Mouse (Mus musculus) lung, adult 18-20 months (tissue): ENCODE data around the gene Wfdc2.

Source experiments
- DNase-seq, 2 experiments: peaks; one replicate each; pipeline ENCODE4 v3.0.0; 2022; ENCODE audit warnings: mixed read lengths in 2 of 2

The Wfdc2 gene

DNA sequence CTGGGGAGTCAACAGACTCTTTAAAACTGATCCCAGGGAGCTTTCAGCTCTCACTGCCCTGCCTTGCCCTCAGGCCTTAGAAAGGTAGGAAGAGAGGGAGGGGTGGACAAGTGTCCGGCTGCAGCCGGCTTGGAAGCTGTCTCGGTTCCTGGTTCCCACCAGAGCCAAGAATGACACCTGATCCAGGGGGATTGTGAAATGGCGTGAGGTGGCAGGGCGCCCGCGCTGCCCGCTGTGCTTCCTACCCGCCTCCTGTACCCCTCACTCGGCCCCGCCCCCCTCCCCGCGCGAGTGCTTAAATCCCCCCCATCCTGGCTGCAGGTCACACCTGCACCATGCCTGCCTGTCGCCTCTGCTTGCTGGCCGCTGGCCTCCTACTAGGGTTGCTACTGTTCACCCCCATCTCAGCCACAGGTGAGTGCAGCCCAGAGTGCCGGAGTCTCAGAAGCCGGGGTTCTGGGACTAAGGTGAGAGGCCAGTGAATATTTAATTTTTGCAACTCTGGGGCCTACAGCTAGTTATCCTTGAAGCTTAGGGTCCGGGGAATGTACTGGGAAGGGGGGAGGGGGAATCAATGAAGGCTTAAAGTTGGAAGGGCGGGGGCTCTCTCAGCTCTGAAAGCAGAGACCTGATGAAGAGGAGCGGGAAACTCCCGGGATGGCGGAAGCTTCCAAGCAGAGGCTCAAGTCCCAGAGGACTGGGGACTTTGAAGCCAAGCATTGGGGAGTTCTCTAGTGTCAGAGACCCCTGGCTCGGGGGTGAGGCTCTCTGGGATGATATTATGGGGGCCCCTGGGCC, at the start of gene Wfdc2:
TSS of gene Wfdc2 (plus strand) at position 23 of the 798 bp plus-strand sequence.
- DNase-seq: peak; percentile 88 to 92

DNA sequence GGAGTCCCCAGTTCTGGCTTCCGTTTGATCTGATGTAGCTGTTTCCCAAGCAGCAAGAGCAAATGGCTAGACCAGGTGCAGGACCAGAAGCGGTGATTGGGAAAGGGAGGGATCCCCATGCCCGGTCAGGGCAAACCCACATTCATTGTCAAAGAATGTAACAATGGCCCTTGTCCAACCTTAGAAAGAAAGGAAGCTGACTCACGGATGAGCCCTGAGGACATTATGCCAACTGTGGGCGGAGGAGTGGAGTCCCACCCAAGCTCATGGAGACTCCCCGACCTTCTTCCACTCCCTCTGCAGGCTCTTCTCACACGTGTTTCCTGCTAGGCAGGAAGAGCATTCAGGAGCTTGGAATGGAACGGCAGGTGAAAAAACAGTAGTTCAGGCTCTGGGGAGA, 48.8 kb upstream of the Wfdc2 start:
- DNase-seq: peak; percentile 74 to 85

DNA sequence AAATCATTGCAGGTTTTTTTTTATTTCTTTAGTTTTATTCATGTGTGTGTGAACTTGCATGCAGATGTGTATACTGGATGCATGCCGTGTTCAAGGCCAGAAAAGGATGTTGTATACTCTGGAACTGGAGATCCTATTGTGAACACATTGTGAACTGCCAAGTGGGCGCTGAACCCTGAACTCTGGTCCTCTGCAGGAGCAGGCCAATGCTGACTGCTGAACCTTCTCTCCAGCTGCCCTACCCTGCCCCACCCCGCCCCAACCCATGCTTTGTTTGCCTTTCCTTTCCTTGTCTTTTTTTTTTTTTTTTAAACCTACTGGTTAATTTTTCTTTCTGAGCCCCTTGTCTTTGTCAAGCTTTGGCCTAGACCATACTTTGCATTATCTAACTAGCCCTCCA, 47.3 kb upstream of the Wfdc2 start:
- no peak for DNase-seq

DNA sequence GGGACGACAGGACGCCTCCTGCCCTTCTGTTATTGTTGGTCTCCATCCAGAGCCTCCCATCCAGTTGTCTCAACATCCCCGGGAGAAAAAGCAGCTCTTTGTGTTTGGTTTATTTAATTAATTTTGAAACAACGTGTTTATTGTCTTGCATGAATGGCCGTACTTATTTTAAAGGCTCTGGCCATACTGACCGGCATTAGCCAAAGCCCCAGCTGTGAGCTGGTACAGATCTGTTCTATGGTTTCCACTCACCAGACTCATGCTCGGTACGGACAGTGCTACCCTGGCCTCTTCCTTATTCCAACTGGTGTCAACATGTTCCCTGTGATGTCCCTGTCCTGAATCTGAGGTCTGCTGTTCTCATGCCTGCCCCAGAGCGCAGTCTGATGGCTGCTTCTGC, 46.3 kb upstream of the Wfdc2 start:
- no peak for DNase-seq

DNA sequence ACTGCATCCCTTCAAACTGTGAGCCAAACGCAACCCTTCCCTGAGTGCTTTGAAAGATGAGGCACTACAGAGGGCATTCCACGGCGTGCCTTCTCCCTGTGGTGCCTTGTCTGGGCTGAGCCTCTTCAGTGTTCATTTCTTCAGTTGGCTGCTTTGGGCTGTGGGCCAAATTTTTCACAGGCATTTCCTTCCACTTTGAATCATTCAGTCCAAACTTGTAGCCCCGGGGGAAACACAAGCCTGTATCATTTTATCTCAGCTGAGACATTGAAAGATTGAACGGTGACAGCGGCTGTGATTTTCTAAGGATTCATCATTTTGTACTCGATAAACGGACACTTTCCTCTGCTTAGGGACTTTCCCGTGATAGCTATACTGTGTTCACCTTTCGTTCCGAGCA, 45.6 kb upstream of the Wfdc2 start:
- DNase-seq: no peak

DNA sequence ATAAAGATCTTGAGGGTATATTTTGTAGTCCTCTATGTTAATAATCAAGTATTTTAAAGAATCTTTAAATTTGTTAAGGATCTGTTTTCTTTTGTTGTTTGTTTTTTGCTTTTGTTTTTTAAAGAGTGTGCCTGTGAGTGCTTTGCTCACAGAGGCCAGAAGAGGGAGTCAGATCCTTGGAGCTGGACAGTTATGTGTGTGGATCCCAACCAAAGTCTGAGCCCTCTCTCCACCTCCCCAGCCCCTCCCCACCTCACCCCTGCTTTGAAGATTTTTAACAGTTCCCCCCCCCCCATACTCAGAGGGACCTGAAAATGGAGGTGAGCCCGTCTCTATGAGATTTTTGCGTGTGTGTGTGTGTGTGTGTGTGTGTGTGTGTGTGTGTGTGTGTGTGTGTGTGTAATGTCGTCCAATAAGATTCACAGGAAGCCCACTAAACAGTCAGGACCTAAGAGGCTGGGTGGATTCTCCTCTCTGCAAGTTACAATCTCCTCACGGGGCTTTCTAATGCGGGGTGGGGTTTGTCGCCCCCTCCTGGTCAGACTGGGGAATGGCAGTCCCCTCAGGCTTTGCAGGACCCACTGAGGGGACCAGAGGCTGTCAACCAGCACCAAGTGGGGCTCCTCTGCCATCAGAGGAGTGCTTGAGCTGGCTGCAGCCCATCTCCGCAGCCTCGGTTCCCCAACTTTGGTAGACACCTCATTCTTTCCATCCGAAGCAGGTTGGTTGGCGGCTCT, 44.6 kb upstream of the Wfdc2 start:
- peak; percentile 70 to 72 for DNase-seq

DNA sequence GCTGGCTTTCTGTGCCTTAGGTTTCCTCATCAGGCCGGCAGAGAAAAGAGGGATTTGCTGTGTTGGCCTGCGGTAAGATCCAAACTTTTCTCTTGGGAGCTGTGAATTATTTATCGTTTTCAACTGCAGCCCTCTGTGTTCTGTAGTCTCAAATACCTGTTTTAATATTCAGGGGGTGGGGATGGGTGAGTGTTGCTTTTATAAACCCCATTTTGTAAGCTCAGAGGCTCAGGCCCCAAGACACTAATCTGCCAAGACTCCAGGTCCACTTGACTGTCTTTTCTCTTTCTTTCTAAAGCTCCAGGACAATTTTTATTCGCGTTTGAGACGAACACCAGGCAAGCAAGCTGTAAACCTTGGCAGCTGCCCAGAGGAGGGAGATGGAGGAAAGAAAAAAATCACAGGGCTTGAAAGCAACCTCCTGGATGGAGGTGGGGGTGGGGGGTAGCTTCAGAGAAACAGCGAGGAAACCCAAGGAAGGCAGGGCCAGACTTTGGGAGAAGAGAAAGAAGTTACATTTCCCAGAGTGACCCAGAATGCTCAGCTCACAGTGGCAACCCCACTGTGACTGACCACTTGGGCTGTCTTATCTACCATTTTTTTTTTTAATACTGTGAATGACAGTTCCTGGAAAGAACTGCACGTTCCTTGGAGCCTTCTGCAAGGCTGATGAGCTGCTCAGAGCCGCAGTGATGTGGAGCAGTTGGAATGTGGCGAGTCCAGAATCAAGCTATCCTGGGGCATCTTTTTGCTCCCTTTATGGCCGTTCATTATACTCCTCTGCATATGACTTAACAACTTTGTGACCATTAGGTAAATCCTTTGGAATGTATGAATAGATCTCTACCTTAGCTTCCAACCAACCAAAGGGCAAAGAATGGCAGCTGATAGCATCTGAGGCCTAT, 43.7 kb upstream of the Wfdc2 start:
- no peak for DNase-seq

DNA sequence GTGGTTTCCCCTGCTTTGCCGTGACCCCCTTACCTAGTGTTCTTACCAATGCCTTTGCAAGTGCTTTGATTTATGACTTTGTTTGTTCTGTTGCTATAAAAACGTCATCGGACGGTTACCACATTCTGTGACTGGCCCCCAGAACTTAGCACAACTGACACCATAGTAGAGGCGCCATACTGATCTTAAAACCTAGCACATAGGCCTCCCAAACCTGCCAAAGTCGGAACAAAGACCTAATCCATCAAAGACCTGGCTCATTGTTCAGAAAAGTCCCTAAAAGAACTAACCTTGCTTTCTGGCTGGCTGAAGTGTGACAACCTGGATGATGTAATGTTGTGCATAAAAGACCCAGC, 43.1 kb upstream of the Wfdc2 start:
- DNase-seq: no peak

DNA sequence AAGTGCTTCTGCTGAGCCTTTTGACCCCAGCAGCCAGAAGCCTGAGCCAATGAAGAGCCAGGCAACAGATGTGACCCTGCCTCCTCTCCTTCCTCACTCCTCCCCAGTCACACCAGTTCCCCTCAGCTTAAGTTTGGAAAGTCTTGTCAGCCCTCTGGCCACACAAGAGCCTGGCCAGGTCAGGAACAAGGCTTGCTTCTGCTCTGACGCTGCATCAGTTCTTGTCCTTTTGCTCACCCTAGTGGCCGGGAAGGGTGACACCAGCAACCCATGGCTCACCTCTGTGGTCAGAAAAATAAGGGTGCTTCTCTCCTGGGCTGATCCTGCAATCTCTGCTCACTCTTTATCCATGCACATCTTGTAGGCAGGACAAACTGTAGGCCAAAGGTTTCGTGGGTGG, 41.4 kb upstream of the Wfdc2 start:
- DNase-seq: peak; percentile 72 to 82

DNA sequence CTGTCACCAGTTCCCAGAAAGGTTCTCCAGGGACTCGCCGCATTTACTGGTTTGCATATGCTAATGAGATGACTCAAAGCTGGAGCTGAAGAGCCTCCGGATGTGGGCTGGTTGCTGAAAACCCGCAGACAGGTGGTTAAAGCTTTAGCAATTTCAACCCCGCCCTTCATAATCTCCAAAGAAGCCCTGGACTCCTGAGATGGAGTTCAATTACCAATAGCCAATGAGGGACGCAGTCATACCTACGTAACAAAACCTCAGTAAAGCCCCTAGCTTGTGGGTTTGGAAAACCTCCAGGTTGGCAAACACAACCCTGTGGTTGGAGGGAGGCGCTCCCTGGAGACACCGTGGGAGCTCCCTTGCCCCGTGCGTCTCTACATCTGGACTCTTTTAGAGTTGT, 40.4 kb upstream of the Wfdc2 start:
- peak; percentile 68 to 82 for DNase-seq

DNA sequence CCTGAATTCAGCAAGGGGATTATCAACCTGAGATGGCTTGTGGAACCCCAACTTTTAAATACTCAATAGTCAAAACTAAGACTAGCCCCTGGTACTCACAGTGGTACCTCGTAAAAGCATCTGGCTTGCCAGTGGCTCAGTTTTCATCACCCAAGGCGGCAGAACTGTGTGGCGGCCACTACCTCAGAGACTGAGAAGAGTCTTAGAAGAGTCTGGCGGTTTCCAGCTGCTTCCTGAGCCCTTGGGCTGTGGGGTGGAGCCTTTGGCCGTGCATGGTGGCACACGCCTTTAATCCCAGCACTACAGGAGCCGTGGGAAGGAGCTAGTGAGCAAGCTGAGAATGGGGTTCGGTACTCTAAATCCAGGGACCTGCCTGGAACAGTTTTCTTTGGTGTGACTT, 39.9 kb upstream of the Wfdc2 start:
- DNase-seq: peak in 1 of 2 experiments; percentile 43

DNA sequence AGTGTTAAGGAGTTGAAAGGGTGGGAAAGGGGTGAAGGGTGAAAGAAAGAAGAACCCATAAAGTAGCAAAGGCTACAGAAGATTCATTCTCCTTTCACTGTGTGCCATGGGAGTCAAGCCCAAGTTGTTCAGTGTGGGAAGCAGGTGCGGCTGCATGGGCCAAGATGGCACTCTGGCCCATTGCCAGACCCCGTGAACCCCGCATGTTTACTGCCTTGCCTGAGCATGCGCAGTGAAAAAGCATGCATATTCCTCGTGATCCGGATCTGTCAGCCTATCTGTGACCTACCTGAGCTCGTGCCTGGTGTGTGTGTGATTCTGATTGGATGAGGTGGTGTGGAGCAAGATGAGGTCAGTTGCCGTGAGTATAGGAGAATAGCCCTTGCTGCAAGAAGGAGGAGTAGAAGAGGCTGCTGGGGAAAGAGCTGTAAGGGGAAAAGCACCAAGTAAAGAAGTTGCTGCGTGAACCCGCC, 38.9 kb upstream of the Wfdc2 start:
- DNase-seq: peak; percentile 54 to 70

DNA sequence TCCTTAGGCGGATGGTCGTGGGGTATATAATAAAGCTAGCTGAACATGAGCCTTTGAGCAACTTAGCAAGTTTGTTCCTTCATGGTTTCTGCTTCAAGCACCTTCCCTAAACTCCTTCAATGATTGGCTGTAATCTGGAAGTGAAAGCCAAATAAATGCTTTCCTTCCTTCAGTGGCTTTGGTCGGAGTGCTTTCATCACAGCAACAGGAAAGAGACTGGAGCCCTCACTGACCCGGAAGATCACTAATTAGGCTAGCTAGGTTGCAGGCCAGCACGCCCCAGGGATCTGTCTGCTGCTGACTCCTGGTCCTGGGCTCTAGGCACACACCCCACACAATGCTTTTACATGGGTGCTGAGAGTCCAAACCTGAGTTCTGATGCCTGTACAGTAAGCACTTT, 33.7 kb upstream of the Wfdc2 start:
- no peak for DNase-seq

DNA sequence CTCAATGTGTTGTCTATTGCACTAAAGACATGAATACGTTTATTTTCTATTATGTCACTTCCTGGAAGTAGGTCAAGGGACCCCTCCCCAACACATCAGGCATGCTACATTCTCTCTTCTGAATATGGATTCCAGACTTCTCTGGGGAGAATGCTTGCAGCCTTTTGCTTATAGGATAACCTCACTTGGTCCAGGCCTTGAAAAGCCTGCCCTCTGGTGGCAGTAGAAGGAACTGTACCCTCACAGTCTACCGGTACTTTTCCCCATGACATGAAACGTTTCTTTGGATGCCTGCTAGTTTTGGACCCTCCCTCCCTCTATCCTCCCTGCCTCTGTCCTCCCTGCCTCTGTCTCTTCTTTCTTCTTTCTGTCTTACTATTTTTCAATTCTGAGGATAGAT, 31.0 kb upstream of the Wfdc2 start:
- peak; percentile 70 to 76 for DNase-seq

DNA sequence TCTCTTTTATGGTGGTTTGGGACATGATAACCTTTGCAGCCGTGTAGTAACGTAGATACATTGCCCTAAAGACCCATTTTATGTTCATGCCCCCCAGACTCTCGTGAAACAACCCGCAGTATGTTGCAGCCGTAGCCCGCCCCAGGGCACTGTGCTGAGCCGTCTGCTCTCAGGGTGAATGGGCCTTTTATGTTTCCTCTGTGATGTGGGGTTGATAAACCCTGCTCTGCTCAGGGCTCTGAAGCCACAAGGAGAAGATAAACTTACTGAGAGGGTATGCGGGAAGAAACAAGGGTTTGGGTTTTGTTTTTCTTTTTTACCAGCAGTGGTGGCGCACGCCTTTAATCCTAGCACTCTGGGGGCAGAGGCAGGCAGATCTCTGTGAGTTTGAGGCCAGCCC, 27.9 kb upstream of the Wfdc2 start:
- DNase-seq: no peak

DNA sequence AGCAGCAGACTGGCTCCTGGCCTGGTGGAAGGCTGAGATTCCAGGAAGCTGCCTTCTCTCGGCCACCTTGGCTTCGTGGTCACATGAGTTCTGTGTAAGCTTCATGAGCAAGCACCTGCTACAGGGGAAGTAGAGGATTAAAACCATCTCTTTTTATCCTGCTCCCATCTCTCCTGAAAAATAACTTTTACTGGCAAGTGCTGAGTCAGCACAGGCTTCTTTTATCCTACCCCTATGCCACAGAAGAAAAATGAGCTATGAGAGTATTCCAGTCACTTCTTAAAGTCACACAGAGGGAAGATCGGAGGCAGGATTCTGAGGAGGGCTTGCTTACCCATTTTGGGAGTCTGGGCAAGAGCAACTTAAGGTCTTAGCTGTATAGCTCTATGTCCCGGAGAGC, 25.2 kb upstream of the Wfdc2 start:
- no peak for DNase-seq

DNA sequence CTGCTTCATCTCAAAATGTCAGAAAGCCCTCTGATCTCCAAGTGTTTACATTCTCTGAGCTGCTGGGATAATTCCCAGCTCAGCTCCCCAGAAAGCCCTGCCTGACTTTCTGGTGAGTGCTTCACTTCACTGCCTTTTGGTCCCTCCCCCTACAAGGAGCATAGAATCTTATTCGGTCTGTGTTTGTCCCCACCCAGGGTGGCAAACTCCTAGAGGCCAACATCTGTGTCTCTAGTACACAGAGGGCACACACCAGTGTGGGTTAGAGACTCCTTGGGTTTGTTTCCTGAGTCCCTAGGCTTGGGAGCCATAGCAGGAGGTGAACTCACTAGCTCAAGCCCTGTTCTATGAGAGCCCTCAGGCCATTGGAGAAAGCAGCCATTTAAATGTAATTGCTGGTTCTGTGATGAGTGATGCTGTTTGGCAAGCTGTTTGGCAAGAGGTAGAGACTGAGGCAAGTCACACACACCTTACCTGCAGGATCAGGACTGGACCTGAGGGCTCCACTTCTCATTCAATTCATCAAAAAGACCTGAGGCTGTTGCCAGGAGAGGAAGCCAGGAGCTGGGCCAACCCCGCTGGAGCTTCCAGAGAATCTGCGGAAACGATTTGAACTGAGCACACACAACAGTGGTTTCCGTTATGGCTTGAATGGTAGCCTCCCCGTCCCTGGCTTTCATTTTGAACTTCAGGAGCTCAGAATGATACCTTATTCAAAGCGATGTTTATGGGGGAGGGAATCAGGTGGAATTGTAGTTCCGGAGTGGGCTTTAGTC, 21.4 kb upstream of the Wfdc2 start:
- no peak for DNase-seq

DNA sequence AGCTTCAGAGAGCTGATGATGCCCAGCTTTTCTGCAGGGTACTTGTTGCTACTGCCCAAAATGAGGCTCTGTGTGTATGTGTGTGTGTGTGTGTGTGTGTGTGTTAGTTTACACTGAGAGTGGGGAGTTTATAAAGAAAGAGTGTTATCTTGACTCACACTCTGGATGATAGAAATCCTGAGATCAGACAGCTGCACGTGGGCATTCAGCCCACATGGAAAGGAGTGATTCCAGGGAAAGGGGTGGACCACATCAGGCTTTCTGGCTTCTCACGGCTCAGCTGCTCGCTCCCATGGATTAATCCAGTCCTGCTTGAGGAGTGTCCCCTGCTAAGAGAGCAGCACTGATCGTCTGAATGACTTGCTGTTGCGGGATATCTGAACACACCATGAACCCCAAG, 20.1 kb upstream of the Wfdc2 start:
- DNase-seq: no peak

DNA sequence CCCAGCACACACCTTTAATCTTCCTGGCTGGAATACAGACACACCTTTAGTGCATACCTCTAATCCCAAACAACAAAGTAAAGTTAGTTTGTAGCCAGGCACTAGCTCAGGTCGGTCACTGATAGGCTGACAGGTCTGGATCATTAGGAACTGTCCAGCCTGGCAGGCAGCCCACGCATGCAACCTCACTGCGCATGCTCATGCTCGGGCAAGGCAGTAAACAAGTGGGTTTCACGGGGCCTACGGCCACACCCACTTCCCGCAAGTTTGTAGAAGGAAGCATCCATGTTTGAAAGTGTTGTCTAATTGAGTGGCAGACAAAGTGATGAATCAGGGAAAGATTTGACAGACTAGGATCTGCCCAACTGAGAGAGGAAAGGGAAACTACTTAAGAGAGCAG, 19.6 kb upstream of the Wfdc2 start:
- DNase-seq: no peak

DNA sequence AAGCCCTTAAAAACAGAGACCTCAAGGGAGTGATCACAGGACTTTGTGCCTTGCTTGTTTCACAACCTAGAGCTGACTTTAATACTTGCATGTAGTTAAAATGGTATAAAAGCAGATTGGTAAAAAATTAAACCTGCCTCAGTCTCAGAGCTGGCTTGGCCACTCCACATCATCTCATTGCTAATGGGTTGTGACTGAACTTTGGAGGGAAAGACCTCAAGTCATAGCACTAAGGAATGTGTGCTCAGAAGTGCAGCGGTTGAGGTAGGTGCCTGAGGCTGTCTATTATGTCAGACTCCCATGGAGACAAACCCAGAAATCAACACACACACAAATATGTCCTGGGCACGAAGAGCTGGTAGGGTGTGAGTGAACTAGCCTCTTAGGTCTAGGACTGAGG, 18.5 kb upstream of the Wfdc2 start:
- no peak for DNase-seq

DNA sequence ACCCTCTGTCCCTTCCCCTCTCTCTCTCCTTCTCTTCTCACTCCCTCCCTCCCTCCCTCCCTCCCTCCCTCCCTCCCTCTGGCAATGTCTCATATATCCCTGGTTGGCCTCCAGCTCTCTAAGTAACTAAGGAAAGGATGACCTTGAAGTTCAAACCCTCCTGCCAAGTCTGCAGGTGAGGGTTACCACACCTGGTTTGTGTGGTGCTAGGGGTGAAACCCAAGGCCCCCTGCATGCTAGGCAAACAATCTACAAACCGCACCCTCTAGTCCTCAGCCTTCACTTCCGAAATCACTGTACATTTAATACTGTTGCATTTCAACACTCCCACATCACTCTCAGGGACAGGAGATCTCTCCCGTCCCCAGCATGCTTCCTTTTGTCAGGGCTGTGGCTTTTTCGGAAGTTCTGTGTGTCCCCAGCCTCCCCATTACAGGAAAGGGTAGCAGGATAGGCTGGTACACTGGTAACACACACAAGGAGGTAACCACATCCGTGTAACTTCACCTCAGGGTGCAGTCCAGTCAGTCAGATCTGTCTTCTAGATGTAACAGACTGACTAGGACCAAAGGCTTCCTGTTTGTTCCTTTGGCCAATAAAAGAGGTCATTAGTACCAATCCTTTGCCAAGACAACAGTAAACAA, 17.6 kb upstream of the Wfdc2 start:
- peak in 1 of 2 experiments; percentile 67 for DNase-seq

DNA sequence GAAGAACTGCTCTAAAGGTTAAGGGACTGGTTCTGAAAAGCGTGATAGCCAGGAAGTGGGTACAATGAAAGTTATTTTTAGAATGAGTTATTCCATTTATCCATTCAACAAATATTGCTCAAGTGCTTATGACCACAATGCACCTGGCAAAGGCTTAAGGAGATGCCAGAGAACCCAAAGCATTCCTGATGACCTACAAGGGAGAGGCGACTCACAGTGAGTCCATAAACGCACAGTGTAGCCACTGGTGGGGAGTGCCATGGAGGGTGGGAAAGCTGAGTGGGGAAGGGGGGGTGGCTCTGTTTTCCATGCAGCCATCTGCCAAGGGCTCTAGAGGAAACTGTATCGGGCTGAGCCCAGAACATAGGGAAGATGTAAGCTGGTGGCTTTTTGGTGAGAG, 12.9 kb upstream of the Wfdc2 start:
- peak; percentile 58 to 84 for DNase-seq
